Mouse (Mus musculus) erythroid progenitor cell, adult 5-6 weeks (primary cell): ENCODE results near the gene Ankrd2. TPM values are rescaled to one million over a fixed set of nuclear protein-coding genes. Genes with fewer than 3 reads are reported as not detected.

Experiments used
- ATAC-seq: replicated peaks from 2 replicates; pipeline ENCODE4 v1.8.0; 2016; ENCODE audit warnings: moderate number of reproducible peaks, mild to moderate bottlenecking, moderate TSS enrichment, inconsistent platforms; ENCODE audit not compliant: poor library complexity, low FRiP score, severe bottlenecking
- total RNA-seq, 2 experiments: library from RNA; stranded (forward) in 1 of 2; stranded (reverse) in 1 of 2; fragments of 150-400 nt in 1 of 2; fragments of 186-747, 209-891 nt in 1 of 2; gene quantifications; 2 replicates each; pipeline versions ENCODE4 v1.2.3 to v1.2.4; 2015 to 2017; ENCODE audit warnings: low replicate concordance in 2 of 2

Ankrd2 gene
- total RNA-seq, 2 experiments from 2014 or later, result not detected

DNA sequence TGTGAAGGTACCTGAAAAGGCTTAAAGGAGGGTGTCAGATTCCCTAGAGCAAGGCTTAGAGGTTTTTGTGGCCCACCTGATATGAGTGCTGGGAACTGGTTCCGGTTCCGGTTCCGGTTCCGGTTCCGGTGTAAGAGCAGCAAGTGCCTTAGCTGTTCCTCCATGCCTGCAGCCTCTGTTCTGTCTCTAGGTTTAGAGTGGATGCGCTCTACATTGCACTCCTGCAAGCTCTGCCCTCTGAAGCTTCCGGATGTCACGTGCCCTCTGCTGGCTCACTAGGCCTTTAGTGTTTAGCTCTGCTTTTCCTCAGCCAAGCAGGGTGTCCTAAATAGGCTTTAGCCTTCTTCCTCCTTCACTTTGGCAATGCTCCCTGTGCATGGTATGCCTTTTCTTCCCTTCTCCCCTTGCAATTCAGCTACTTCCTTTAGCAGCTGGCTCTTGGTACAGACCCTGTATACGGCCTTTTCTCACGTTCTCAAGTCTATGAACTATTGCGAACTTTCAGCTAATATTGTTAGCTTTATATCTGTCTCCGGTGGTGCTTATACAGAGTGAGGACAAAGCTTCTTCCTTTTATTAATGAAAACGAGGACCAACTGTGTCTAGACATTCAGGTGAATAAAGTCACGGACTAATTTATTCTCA is 53.4 kb downstream of the Ankrd2 start:
- ATAC-seq, result peak; percentile 50

- ATAC-seq, result peak; percentile 98
These were observed 54.2 kb downstream of the Ankrd2 start, which contains the start of gene Pi4k2a for GRCm38 (mm10) chr19:42089748-42090595. Gene Pi4k2a, plus strand, starts transcription at chr19:42090470.

DNA sequence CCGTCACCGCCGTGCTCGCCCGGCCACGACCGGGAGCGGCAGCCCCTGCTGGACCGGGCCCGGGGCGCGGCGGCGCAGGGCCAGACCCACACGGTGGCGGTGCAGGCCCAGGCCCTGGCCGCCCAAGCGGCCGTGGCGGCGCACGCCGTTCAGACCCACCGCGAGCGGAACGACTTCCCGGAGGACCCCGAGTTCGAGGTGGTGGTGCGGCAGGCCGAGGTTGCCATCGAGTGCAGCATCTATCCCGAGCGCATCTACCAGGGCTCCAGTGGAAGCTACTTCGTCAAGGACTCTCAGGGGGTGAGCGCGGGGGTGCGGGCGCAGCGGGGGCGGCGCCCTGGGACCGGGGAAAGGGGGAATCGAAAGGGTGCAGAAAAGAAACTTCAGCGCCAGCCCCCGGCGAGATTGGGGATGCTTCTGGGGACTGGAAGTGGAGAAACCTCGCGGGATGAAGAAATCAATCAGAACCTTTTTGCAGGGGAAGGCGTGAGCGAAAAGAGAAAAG is 54.9 kb downstream of the Ankrd2 start:
- peak; percentile 3; the same call in 1 of the 2 replicates for ATAC-seq

Other genes starting within 250 kb of the Ankrd2 start
- 83.4 and 100 TPM in 2 replicates for gene Arhgap19, start 234.0 kb upstream of the Ankrd2 start, total RNA-seq (2015; ENCODE audit: low replicate concordance)
- 98.9 and 131 TPM in 2 replicates for gene Arhgap19, start 234.0 kb upstream of the Ankrd2 start, total RNA-seq (2017; ENCODE audit: low replicate concordance)
- gene Frat1, start 206.0 kb upstream of the Ankrd2 start, total RNA-seq (2015; ENCODE audit: low replicate concordance), result 3.2 and 3.8 TPM in 2 replicates
- gene Frat1, start 206.0 kb upstream of the Ankrd2 start, total RNA-seq (2017; ENCODE audit: low replicate concordance), result 0.26 and 2.6 TPM in 2 replicates
- 5.4 TPM in 2 replicates for gene Frat2, start 187.9 kb upstream of the Ankrd2 start, total RNA-seq (2015; ENCODE audit: low replicate concordance)
- gene Frat2, start 187.9 kb upstream of the Ankrd2 start, total RNA-seq (2017; ENCODE audit: low replicate concordance), result 2.6 and 3.9 TPM in 2 replicates
- 1.1 and 2.1 TPM in 2 replicates for gene Rrp12, start 139.8 kb upstream of the Ankrd2 start, total RNA-seq (2015; ENCODE audit: low replicate concordance)
- 1.2 TPM in 1 of 2 replicates, not detected in the other for gene Rrp12, start 139.8 kb upstream of the Ankrd2 start, total RNA-seq (2017; ENCODE audit: low replicate concordance)
- gene Pgam1, start 124.1 kb upstream of the Ankrd2 start, total RNA-seq (2015; ENCODE audit: low replicate concordance), result 102 and 109 TPM in 2 replicates
- gene Pgam1, start 124.1 kb upstream of the Ankrd2 start, total RNA-seq (2017; ENCODE audit: low replicate concordance), result 17.3 and 26.3 TPM in 2 replicates
- gene Exosc1, start 102.6 kb upstream of the Ankrd2 start, total RNA-seq (2015; ENCODE audit: low replicate concordance), result 16.9 and 21.0 TPM in 2 replicates
- gene Exosc1, start 102.6 kb upstream of the Ankrd2 start, total RNA-seq (2017; ENCODE audit: low replicate concordance), result 7.1 and 14.1 TPM in 2 replicates
- gene Zdhhc16, start 102.5 kb upstream of the Ankrd2 start, total RNA-seq (2015; ENCODE audit: low replicate concordance), result 21.4 and 31.4 TPM in 2 replicates
- 15.1 and 25.8 TPM in 2 replicates for gene Zdhhc16, start 102.5 kb upstream of the Ankrd2 start, total RNA-seq (2017; ENCODE audit: low replicate concordance)
- 20.5 and 73.5 TPM in 2 replicates for gene Mms19, start 54.8 kb upstream of the Ankrd2 start, total RNA-seq (2015; ENCODE audit: low replicate concordance)
- gene Mms19, start 54.8 kb upstream of the Ankrd2 start, total RNA-seq (2017; ENCODE audit: low replicate concordance), result 10.1 and 15.4 TPM in 2 replicates
- gene Ubtd1, start 54.2 kb upstream of the Ankrd2 start, total RNA-seq (2015; ENCODE audit: low replicate concordance), result 4.3 TPM in 1 of 2 replicates, not detected in the other
- gene Ubtd1, start 54.2 kb upstream of the Ankrd2 start, total RNA-seq (2017; ENCODE audit: low replicate concordance), result 8.2 TPM in 1 of 2 replicates, not detected in the other
- gene Hoga1, start 9.6 kb downstream of the Ankrd2 start, total RNA-seq (2015; ENCODE audit: low replicate concordance), result not detected in 2 replicates
- not detected in 2 replicates for gene Hoga1, start 9.6 kb downstream of the Ankrd2 start, total RNA-seq (2017; ENCODE audit: low replicate concordance)
- not detected in 2 replicates for gene 4933411K16Rik, start 16.2 kb downstream of the Ankrd2 start, total RNA-seq (2015; ENCODE audit: low replicate concordance)
- not detected in 2 replicates for gene 4933411K16Rik, start 16.2 kb downstream of the Ankrd2 start, total RNA-seq (2017; ENCODE audit: low replicate concordance)
- not detected in 2 replicates for gene Morn4, start 50.4 kb downstream of the Ankrd2 start, total RNA-seq (2015; ENCODE audit: low replicate concordance)
- not detected in 2 replicates for gene Morn4, start 50.4 kb downstream of the Ankrd2 start, total RNA-seq (2017; ENCODE audit: low replicate concordance)
- 2.5 and 3.4 TPM in 2 replicates for gene Pi4k2a, start 54.5 kb downstream of the Ankrd2 start, total RNA-seq (2015; ENCODE audit: low replicate concordance)
- gene Pi4k2a, start 54.5 kb downstream of the Ankrd2 start, total RNA-seq (2017; ENCODE audit: low replicate concordance), result 2.1 and 3.3 TPM in 2 replicates
- gene Avpi1, start 93.1 kb downstream of the Ankrd2 start, total RNA-seq (2015; ENCODE audit: low replicate concordance), result 6.5 TPM in 1 of 2 replicates, not detected in the other
- 4.4 TPM in 1 of 2 replicates, not detected in the other for gene Avpi1, start 93.1 kb downstream of the Ankrd2 start, total RNA-seq (2017; ENCODE audit: low replicate concordance)
- gene Marveld1, start 111.4 kb downstream of the Ankrd2 start, total RNA-seq (2015; ENCODE audit: low replicate concordance), result 0.84 and 2.2 TPM in 2 replicates
- gene Marveld1, start 111.4 kb downstream of the Ankrd2 start, total RNA-seq (2017; ENCODE audit: low replicate concordance), result 1.9 and 3.9 TPM in 2 replicates
- 7.1 and 9.4 TPM in 2 replicates for gene Zfyve27, start 128.0 kb downstream of the Ankrd2 start, total RNA-seq (2015; ENCODE audit: low replicate concordance)
- 6.1 and 16.9 TPM in 2 replicates for gene Zfyve27, start 128.0 kb downstream of the Ankrd2 start, total RNA-seq (2017; ENCODE audit: low replicate concordance)
- not detected in 2 replicates for gene Sfrp5, start 166.3 kb downstream of the Ankrd2 start, total RNA-seq (2015; ENCODE audit: low replicate concordance)
- gene Sfrp5, start 166.3 kb downstream of the Ankrd2 start, total RNA-seq (2017; ENCODE audit: low replicate concordance), result not detected in 2 replicates
- not detected in 2 replicates for gene Golga7b, start 211.6 kb downstream of the Ankrd2 start, total RNA-seq (2015; ENCODE audit: low replicate concordance)
- gene Golga7b, start 211.6 kb downstream of the Ankrd2 start, total RNA-seq (2017; ENCODE audit: low replicate concordance), result not detected in 2 replicates